Mouse (Mus musculus) frontal cortex, adult 2 months (tissue): ENCODE measurements around the gene Gm45716. TPM values are rescaled to one million over a fixed set of nuclear protein-coding genes. Genes with fewer than 3 reads are reported as not detected.

Experiments
- DNase-seq, 2 experiments: peaks; one replicate each; pipeline ENCODE4 v3.0.0; 2022; ENCODE audit warnings: low spot score in 1 of 2; ENCODE audit errors: extremely low spot score in 1 of 2
- polyA plus RNA-seq: library from polyadenylated mRNA; depleted of rRNA; stranded (reverse); fragments of >200 nt; gene quantifications from 2 replicates; pipeline ENCODE4 v1.2.3, GENCODE M21; 2012

The Gm45716 gene
- polyA plus RNA-seq, 1 experiment: 9.4 TPM

DNA sequence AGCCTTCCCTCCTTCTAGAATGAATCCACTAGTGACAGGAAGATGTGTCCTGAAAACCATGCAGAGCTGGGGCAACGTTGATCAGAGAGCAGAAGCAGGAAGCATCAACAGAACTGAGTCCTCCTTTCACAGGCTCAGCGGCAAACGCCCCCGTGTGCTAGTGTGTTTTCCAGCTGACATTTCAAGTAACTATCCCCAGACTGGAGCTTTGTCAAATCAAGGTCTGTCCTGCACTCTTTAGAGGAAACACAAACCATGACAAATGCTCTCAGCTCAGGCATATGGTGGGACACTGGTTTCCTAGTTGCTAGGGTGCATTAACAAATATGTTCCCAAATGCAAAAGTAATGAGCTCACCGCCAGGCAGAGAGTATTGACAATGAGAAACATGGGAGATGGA, 10.6 kb downstream of the Gm45716 start:
- peak in 1 of 2 experiments; percentile 29 for DNase-seq

DNA sequence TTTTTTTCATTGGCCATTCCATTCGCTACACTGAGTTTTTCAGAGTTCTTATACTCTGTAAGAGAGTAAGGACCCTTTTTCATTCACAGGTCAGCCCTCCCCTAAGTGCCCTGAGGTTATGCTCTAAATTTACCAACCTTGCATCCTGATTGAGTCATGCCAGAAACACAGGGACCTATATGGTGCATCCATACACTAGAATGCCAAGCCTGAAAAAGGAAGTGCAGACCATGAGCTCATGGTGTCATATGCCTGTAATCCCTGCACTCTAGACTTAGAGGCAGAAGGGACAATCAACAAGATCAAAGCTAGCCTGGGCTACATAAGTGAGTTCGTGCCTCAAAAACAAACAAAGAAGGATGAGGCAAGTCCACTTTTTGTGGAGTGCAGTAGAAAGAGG, 13.3 kb downstream of the Gm45716 start:
- DNase-seq: no peak

DNA sequence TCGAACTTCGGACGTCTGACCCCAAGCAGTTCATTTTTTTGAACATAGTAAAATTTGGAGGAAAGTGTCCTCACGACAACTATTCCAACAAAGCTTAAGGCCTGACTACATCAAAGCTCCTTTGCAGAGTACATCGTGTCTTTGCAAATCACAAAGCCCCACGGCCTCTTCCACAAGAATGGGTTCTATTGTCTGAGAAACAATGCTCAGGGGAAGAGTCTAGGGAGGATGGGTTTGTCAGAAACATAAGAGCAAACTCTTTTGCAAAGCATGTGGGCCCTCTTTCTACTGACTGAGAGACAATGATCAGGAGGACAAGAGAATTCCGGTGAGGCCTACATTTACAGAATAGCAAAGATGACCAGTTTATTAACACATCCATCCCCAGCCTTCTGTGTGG, 26.8 kb downstream of the Gm45716 start:
- no peak for DNase-seq

DNA sequence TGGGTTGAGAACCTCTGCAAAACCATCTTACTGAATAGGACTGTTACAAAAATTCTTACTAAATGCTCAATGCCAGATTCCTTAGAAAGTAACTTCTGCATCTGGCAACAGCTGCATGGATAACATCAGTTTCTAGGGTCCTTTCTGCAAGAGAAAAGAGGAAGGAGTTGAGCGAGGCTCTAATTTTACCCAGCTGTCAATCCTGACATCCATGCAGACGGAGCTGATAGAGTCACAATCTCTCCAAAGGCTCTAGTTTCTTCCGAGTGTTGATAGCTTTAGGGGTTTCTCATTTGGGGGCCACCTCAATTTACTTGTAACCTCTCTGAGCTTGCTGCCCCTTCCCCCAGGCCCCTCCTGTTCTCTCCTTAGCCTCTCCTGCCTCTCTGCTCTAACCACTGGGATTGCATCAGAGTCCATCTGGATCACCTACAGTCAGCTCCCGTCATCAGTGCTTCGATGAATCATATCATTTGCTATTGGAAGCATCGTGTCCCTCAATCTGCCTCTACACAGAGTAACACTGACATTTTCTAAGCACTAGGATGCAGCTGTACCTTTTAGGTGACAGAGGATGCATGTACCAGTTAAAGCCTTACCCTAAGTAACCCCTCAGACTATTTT, 32.7 kb downstream of the Gm45716 start:
- DNase-seq: no peak

DNA sequence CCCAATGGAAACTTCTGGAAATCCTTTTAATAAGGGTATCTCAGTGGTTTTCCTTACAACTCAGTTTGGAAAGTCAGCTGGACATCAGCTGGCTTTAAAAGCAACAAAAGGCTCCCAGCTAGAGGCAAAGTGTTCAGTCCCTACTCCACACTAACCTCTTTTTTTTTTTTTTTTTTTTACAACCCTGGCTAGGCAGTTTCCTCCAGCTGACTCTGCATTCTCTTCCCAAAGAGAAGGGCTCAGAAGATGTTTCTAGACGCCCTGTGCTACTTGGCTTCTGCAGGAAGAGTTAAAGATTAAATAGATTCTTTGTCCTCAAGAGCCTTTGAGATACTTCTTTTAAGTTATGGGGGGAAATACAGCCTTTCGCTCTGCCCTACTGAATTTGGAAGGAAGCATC, 33.3 kb downstream of the Gm45716 start:
- no peak for DNase-seq

DNA sequence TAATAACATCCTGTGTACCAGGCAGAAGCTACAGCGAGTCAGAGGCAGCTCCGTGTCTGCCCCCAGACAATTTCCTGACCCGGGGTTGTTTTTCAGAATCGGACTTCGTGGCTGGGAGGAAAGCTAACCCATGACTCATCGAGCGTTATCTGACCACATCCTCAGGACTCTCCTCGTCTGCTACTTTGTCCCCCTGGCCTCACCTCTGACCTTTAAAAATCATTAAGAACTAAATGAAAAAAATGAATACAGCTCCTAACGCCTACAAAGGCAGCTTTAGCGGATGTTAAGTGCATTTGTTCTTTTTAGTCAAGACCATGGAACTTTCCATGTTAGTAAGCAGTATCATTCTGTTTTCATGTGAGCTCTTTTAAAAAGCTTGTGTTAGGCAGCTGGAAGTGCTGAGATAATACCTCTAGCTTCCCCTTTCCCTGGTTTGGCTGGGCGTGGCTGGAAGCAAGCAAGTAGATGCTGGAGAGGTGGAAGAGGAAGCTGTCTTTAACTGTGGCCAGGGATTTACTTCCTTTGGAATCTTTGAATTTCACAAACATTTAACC, 37.5 kb downstream of the Gm45716 start:
- DNase-seq: no peak

DNA sequence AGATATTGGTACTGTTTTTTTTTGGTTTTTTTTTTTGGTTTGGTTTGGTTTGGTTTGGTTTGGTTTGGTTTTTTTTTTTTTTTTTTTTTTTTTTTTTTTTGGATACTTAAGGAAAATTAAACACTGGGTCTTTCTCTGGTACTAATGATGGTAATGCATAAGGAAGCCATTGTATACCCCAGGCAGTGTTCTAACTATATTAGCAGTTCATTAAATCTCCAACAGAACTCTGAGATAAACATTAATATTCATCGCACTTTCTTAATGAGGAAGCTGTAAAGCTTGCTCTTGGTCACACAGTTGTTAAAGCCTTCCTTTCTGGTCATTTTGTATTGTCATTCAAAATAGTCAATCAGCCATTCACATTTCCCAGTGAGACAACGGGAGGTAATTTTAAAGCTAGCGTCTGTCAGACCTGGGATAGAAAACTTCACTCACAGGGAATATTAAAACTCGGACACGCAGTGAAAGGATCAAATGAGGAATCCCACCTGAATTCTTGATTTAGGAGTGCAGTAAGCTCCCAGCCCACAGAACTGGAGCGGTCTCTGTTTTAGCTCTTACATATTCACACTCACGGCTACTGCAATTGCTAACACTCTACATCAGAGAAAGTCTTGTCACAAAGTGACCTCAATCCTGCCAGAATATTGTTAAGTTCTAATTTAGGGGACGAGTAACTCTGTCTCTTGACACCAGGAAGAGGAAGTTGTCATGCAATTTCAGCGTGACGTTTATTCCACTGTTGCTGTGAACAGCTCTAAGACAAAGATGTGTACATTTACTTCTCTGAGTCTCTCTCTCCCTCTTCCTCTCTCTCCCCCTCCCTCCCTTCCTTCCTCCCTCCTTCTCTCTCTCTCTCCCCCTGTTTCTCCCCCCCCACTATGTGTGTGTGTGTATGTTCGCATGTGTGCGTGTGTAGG, 39.8 kb downstream of the Gm45716 start:
- no peak for DNase-seq

DNA sequence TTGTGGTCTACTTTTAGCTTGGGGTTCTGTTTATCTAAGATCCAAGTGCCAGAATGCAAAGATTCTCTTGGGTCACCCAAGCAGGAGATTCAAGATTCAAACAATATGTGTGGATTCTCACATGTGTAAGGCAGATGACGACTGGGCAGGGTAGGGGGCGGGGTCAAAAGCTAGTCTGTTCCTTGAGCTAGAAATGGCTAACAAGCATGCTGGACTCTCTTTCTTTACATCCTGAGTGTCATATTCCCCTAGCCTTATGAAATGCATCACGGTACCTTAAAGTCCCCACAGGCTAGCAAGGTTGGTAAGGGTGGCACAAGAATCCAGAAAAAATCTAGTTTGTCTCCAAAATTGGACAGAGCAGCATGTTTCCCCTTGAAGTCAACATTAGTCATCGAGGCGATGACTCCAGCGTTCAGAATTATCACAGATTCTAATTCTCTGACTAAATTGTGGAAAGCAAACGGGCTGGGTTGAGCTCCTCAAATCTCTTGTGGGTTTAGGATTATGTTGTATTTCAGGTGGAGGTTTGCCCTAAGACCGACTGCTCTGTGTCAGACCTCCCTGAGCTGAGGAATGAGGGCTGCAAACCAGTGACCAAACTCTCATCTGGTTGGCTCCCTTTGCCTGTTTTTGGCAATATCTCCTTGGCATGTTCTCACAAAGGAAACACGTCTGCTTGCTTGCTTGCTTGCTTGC, 40.9 kb downstream of the Gm45716 start:
- no peak for DNase-seq

DNA sequence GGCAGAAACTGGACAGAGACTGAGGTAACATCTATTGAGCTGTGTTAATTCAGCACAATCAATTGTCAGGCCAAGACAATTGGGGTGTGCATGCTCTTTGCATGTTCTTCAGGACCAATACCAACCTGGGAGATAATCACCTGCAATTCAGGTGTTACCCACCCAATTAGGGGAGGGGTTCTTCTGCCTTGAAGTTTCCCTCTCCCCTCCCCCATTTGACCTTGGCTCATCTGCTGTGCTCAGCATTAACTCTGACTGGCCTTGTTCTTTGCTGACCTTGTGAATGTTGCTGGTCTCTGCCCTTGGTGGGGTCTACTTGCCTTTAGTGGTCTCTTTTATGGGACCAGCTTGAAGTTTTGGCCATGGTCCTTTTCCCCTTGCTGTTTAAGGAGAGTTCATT, 42.3 kb downstream of the Gm45716 start:
- DNase-seq: no peak

DNA sequence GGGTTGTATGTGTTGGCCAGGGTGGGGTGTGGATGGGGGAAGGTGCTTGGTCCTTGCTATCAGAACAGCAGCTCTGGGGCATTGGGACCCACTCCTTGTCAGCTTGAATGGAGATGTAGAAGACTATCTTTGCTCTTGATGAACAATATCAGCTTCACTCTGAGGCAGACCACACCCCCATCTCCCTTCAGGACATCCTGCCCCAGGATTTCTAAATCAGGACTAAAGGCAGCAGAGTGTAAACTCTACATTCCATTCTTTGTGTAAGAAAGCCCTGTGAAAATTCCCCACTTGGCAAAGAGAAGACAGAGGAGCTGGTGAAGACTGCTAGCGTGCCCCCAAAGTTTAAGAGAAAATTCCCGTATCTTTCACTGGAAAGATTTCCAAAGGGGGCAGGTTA, 43.2 kb downstream of the Gm45716 start:
- no peak for DNase-seq

DNA sequence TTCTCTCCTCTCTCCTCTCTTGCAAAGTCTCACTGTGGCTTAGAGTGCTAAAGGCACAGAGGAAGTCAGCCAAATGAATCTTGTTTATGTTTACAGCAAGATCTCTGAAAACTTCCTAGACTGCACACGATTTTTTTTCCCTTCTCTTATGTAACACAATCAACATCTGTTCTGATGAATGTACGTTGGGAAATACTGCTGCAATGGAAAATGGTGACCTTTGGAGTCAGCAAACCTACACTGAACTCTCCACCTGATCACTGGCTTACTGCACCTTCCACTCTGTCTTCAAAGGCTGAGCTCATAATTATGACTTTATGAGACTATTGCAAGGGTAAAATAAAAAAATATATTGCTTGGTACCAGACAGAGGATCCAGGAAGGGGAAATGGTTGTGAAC, 44.1 kb downstream of the Gm45716 start:
- no peak for DNase-seq

DNA sequence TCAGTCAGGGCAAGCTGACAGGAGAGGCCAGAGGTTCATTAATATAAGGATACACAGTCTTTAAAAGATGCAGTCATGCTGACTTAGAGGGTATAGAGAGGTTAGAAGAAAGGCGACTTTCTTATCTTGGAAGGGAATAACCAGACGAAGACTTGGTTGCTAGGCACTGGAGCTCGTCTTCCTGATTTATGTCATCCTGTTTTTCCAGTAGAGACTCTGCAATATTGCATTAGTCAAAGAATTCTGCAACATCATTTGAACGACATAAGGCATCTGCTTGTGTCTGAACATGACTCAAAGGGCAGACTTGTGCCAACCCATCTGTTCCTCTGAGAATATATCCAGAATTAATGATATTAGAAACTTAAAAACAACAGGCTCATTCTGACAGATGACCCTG, 45.2 kb downstream of the Gm45716 start:
- DNase-seq: no peak

DNA sequence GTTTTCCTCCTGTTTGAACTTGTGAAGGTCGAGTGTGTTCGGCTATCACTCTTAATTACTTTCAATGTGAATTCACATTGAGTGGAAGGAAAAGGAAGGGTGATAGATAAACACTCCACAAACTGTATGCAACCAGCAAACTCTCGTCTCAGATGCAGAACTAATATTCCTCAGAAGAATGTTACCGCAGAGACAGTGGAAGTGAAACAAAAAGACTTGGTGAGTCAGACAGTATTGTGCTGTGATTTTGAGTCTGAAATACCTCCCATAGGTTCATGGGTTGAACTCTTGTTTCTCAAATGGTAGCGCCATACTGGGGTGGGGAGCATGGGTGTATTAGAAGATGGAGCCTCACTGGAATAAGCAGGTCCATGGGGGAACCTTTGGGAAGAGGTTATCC, 47.7 kb downstream of the Gm45716 start:
- DNase-seq: no peak

DNA sequence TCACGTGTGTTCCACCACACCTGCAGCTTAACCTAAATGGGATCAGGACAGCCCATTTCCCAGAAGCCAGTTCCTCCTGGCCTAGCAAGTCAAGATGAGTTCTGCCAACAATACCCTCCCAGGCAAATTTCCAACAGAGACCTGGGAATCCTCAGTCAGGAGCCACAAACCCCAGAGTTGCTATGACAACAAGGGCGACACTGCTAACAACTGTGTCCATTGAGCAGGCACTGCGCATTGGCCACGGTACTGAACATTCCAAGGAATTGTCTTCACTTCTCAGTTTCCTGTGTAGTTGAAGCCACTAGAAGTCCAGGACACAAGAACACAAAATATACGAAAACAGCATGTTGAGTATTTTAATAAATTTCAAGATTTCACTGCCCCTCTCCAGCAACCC, 50.1 kb downstream of the Gm45716 start:
- DNase-seq: no peak

DNA sequence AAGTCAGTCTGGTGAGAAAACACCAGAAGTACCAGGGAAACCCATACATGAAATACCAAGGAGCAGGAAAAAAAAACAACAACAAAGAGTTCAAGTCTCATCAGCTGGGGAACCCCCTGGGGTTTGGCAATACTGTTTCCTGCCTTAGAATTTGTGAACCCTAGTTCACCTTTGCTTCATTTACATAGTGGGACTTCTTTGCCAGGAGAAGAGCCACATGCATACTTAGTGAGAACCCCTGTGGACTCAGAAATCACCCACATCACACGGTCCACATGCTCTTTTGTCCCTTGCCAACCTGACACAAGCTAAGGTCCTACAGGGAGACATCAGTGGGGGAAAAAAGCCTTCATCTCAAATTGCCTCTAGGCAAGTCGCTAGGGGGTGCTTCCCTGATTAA, 51.2 kb downstream of the Gm45716 start:
- DNase-seq: no peak

DNA sequence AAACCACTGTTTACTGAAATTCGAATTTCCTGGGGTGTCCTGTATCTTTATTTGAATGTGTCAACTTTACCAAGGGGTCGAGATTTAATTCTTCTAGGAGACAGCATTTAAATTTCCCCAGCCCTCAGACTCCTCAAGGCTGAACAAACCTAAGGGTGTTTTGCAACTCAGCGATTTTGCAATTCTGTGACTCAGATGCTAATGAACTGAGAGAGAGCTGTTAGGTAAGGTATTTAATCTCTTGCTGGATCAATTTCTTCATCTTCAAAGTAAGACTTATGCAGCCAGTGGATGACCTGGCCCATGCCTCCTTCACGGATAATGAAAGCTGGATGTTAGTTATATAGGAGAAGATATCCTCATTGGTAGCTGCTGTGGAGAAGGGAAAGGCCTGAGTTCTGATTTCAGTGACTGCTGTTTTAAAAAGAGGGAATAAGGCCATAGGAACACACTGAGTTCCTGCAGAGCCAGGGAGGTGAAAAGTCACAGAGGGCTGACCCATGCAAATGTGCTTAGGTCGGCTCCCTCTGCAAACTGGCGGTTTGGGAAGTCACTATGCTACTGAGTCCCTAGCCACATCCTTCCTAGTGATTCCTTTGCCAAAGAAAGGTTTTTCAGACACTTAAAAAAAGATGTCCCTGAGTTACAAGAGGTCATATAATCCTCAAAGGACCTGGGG, 53.3 kb downstream of the Gm45716 start:
- no peak for DNase-seq

DNA sequence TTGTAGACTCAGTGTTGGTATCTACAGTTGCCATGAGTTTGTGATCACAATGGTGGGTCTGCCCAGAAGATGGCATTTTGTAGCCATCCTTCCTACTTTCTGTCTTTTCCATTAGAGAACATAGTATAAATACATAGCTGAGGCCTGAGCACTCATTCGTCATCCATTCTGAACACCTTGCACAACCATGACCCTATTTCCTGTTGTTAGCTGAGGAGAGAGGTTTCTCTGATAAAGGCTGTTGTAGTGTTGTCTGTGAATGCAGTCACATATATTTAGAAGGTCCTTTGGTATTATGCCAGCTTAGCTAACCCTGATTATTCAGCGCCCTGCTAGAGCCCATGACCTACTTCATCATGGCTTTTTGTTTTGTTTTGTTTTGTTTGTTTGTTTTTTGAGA, 54.4 kb downstream of the Gm45716 start:
- no peak for DNase-seq

DNA sequence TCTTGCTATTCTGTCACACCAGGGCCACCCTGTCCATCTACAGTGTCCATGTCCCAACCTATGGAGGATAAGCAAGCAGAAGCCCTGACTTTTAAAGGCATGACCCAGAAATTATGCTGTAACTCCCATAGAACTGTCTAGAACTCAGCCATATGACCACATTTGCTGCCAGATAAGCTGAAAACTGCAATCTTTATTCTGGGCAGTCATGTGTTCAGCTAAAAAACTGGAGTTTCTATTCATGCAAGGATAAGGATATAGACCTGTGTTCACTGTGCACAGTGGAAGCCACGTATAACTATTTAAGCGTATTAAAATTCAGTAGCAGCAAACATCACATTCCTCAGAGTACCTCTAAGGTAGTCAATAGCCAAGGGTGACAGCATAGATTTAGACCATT, 55.8 kb downstream of the Gm45716 start:
- DNase-seq: no peak

DNA sequence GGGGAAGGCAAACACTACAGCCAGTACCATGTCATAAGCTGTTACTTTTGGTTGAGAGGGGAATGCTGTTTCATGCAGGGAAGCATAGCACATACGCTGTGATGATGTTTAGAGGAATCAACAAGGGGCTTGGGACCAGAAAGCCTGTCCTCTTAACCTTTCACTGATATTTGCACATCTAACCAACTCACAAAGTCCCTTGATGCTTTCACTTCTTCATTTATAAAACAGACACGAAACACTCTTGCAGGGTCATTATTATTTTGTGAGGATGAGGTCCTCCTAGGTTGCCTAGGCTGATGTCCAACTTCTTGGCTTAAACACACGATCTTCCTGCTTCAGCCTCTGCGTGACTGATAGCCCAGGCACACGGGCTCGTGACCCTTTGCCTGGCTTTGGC, 58.1 kb downstream of the Gm45716 start:
- no peak for DNase-seq

DNA sequence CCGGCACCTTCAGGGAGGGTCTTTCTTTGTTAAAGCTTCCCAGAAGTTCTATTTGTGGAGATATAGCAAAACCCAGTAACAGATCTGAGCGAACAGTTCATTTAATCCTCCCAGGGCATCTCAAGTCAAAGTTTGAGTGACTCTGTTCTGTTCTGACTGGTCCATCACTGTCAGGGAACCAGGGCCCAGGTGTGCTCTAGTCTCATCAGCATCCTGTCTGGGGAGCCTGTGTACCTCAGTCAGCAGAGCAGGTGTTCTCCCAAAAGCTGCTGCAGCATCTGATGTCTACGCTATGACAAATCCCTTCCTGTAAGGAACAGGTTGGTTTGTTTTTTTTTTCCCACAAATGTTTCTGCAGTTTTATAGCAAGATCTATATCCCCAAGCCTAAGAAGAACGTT, 59.2 kb downstream of the Gm45716 start:
- no peak for DNase-seq

DNA sequence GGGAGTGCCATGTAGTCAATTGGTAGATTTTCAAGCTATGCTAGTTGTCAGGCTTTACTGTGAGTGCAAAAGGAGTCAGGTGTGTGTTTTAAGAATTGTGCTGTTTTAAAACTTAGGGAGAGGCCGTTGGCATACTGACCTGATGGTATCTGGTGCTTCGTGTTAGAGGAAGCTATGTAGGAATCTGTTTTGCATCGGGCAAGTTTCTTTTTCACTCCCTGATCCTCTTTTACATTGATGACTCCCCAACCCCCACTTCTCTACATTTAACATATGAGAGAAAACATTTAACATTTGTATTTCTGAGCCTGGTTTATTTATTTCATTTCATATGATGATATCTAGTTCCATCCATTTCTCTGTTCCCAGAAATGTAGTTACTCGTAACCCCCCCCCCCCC, 60.3 kb downstream of the Gm45716 start:
- DNase-seq: no peak
